ENCODE assay signal across 17 mouse cellular contexts in the genomic region with DNA sequence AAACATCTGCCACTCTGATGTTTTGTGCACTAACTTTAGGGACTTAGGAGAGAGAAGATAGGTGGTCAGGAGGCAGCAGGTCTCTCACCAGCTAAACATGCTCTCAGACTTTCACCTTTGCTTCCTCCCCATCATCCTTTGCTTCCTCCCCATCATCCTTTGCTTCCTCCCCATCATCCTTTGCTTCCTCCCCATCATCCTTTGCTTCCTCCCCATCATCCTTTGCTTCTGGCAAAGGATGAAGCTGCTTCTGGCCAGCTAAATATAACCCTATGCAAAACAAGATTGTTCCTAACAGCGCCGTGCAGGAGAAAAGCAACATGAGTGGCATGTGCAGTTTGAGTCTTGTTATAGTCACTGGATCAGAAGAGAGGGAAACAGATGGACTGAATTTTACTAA. TPM values are rescaled to one million over a fixed set of nuclear protein-coding genes. Genes with fewer than 3 reads are reported as not detected.
"Had no signal": no experiment of that assay in that cellular context is flagged by ENCODE, and none has a peak within 500 bp of the region (broad histone marks: within the 10 kb centered on the region; RNA-seq: fewer than 3 reads in every experiment).

No protein-coding gene starts in this region.

- H3K9me3 ChIP-seq: midbrain, embryonic 10.5 days; midbrain, embryonic 12.5 days; neural tube, embryonic 13.5 days; neural tube, embryonic 15.5 days had no signal

- DNase-seq: lung, embryonic 14.5 days; lung, postnatal 10 days; lung, postnatal 4 days; midbrain, embryonic 14.5 days; retina, postnatal 1 day; right cerebral cortex, postnatal 25 days; right cerebral cortex, postnatal 4 days; spleen, adult 18-20 months; thymus, adult 18-20 months; thymus, postnatal 14 days; thymus, postnatal 36 days had no signal

- H3K36me3 ChIP-seq: midbrain, embryonic 10.5 days; midbrain, embryonic 12.5 days; neural tube, embryonic 13.5 days; neural tube, embryonic 15.5 days had no signal

- H3K4me1 ChIP-seq: neural tube, embryonic 13.5 days; neural tube, embryonic 15.5 days had no signal

- H3K4me2 ChIP-seq: lung, embryonic 14.5 days; midbrain, embryonic 12.5 days; neural tube, embryonic 13.5 days; neural tube, embryonic 15.5 days had no signal

- H3K27ac ChIP-seq: midbrain, embryonic 10.5 days; midbrain, embryonic 12.5 days; neural tube, embryonic 13.5 days; neural tube, embryonic 15.5 days had no signal

- H3K4me3 ChIP-seq: midbrain, embryonic 10.5 days; midbrain, embryonic 12.5 days; myocyte; neural tube, embryonic 13.5 days; neural tube, embryonic 15.5 days had no signal

- H3K9ac ChIP-seq: lung, embryonic 14.5 days; midbrain, embryonic 12.5 days; neural tube, embryonic 13.5 days; neural tube, embryonic 15.5 days had no signal

- H3K27me3 ChIP-seq: neural tube, embryonic 13.5 days; neural tube, embryonic 15.5 days had no signal

RNA-seq across cellular contexts. Expression of a gene that starts 55.2 kb away (rescaled TPM):
- total RNA-seq: megakaryocyte, adult 5-6 weeks had no signal
